Mouse (Mus musculus): ENCODE results near the gene Galntl6. TPM values are rescaled to one million over a fixed set of nuclear protein-coding genes. Genes with fewer than 3 reads are reported as not detected.

Gene Galntl6
- polyA plus RNA-seq, 1 experiment = not detected

DNA sequence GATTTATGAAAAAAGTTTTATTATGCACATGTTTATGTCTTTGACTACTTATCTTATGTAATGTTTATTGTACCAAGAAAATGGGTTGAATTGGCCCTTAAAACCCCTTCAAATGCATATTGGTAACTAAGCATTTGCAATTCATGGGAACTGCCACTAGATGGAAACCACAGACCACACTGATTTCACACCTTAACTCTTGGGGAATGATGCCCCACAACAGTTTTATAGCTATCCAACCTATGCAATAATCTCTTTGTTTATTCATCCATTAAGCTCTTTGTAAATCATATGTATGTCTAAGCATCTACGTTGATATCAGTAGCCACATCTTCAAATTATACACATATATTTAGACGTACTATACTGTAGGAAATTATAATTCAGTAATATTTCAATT lies 346.3 kb downstream of the Galntl6 start:
- Histone ChIP-seq H3K27ac (ENCODE audit: insufficient read depth, low read length) (no peak overlapping the region), H3K27me3 (ENCODE audit: control insufficient read depth, insufficient read depth, low read length) (no peaks in the 10 kb centered on the region), H3K4me3 (ENCODE audit: extremely low read depth, insufficient read depth, insufficient read length) (no peak overlapping the region), H3K36me3 (ENCODE audit: control insufficient read depth, insufficient read depth, low read length) (no peaks in the 10 kb centered on the region), H3K4me1 (ENCODE audit: control insufficient read depth, insufficient read depth, insufficient read length) (no peaks in the 10 kb centered on the region)
- no peak for DNase-seq (ENCODE audit: low read depth in 1 of 2, low spot score in 2 of 2)
- 62% methylated on average over 2 of the region's 2 CpGs for WGBS
- no peak for TF ChIP-seq CTCF (IDR thresholded peaks at IDR 0.05; ENCODE audit: extremely low read depth, insufficient read depth, insufficient read length, insufficient replicate concordance)
- no peak for TF ChIP-seq POLR2A (IDR thresholded peaks at IDR 0.05; ENCODE audit: low read depth, low read length)

GRCm38 (mm10) chr8:58535781-58536180 lies 376.7 kb downstream of the Galntl6 start:
- no peak overlapping the region for H3K27ac ChIP-seq (ENCODE audit: insufficient read depth, low read length)
- no peak overlapping the region for H3K4me3 ChIP-seq (ENCODE audit: extremely low read depth, insufficient read depth, insufficient read length)
- H3K4me1 ChIP-seq (ENCODE audit: control insufficient read depth, insufficient read depth, insufficient read length) = no peaks in the 10 kb centered on the region
- 89% methylated on average over 2 of the region's 2 CpGs for WGBS
- H3K27me3 ChIP-seq (ENCODE audit: control insufficient read depth, insufficient read depth, low read length) = no peaks in the 10 kb centered on the region
- TF ChIP-seq CTCF (IDR thresholded peaks at IDR 0.05; ENCODE audit: extremely low read depth, insufficient read depth, insufficient read length, insufficient replicate concordance) (no peak), POLR2A (IDR thresholded peaks at IDR 0.05; ENCODE audit: low read depth, low read length) (no peak)
- no peaks in the 10 kb centered on the region for H3K36me3 ChIP-seq (ENCODE audit: control insufficient read depth, insufficient read depth, low read length)
- no peak for DNase-seq (ENCODE audit: low read depth in 1 of 2, low spot score in 2 of 2)

DNA sequence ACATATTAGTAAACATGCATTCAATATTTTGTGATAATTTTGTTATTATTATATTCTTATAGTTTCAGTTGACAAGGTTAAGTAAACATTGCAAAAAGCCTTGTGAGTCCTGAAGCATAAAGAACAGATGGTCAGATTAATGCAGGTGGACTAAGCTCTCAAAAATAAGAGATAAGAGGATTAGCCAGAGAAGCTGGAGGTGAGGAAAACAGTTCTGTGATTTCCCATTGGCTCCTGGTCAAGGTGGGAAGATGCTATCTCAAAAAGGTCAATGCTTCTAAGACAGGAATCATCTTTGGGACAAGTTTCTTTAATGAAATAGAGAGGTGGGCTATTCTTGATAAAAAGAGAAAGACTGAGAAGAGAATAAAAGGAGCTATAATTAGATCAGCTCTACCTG lies 377.8 kb downstream of the Galntl6 start:
- H3K4me1 ChIP-seq (ENCODE audit: control insufficient read depth, insufficient read depth, insufficient read length) = no peaks in the 10 kb centered on the region
- H3K27ac ChIP-seq (ENCODE audit: insufficient read depth, low read length) = no peak overlapping the region
- no peak for TF ChIP-seq POLR2A (IDR thresholded peaks at IDR 0.05; ENCODE audit: low read depth, low read length)
- no peak for TF ChIP-seq CTCF (IDR thresholded peaks at IDR 0.05; ENCODE audit: extremely low read depth, insufficient read depth, insufficient read length, insufficient replicate concordance)
- H3K4me3 ChIP-seq (ENCODE audit: extremely low read depth, insufficient read depth, insufficient read length) = no peak overlapping the region
- no peaks in the 10 kb centered on the region for H3K36me3 ChIP-seq (ENCODE audit: control insufficient read depth, insufficient read depth, low read length)
- no peak for DNase-seq (ENCODE audit: low read depth in 1 of 2, low spot score in 2 of 2)
- no peaks in the 10 kb centered on the region for H3K27me3 ChIP-seq (ENCODE audit: control insufficient read depth, insufficient read depth, low read length)

- H3K27ac ChIP-seq (ENCODE audit: insufficient read depth, low read length) = no peak overlapping the region
- WGBS = 18% methylated on average over 1 of the region's 1 CpGs
- no peaks in the 10 kb centered on the region for H3K27me3 ChIP-seq (ENCODE audit: control insufficient read depth, insufficient read depth, low read length)
- no peaks in the 10 kb centered on the region for H3K36me3 ChIP-seq (ENCODE audit: control insufficient read depth, insufficient read depth, low read length)
- no peak overlapping the region for H3K4me3 ChIP-seq (ENCODE audit: extremely low read depth, insufficient read depth, insufficient read length)
- no peak for DNase-seq (ENCODE audit: low read depth in 1 of 2, low spot score in 2 of 2)
- H3K4me1 ChIP-seq (ENCODE audit: control insufficient read depth, insufficient read depth, insufficient read length) = no peaks in the 10 kb centered on the region
- TF ChIP-seq POLR2A (IDR thresholded peaks at IDR 0.05; ENCODE audit: low read depth, low read length) (no peak), CTCF (IDR thresholded peaks at IDR 0.05; ENCODE audit: extremely low read depth, insufficient read depth, insufficient read length, insufficient replicate concordance) (no peak)
Measured at GRCm38 (mm10) chr8:58523443-58523842, 389.0 kb downstream of the Galntl6 start.

- Histone ChIP-seq H3K4me3 (ENCODE audit: extremely low read depth, insufficient read depth, insufficient read length) (no peak overlapping the region), H3K4me1 (ENCODE audit: control insufficient read depth, insufficient read depth, insufficient read length) (no peaks in the 10 kb centered on the region), H3K27ac (ENCODE audit: insufficient read depth, low read length) (no peak overlapping the region), H3K36me3 (ENCODE audit: control insufficient read depth, insufficient read depth, low read length) (no peaks in the 10 kb centered on the region), H3K27me3 (ENCODE audit: control insufficient read depth, insufficient read depth, low read length) (no peaks in the 10 kb centered on the region)
- TF ChIP-seq POLR2A (IDR thresholded peaks at IDR 0.05; ENCODE audit: low read depth, low read length) = no peak
- no peak for TF ChIP-seq CTCF (IDR thresholded peaks at IDR 0.05; ENCODE audit: extremely low read depth, insufficient read depth, insufficient read length, insufficient replicate concordance)
- DNase-seq (ENCODE audit: low read depth in 1 of 2, low spot score in 2 of 2) = no peak
Measured at GRCm38 (mm10) chr8:58521932-58522331, 390.5 kb downstream of the Galntl6 start.

DNA sequence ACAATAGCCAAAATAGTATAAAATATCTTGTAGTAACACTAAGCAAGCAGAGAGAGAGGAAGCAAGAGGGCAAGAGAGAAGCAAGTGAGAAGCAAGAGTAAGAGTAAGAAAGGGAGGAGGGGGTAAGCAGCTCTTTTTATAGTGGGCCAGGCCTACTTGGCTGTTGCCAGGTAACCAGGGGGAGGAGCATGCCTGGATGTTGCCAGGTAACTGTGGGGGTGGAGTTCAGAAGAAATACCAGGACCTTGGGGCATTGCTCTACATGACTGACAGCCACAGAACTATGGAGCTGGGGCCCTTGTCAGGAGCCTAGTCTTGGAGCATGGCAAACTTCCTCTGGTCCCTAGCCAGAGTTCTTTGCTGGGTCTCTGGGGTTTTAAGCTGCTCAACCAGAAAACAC lies 401.9 kb downstream of the Galntl6 start:
- DNase-seq (ENCODE audit: low read depth in 1 of 2, low spot score in 2 of 2) = no peak
- Histone ChIP-seq H3K4me1 (ENCODE audit: control insufficient read depth, insufficient read depth, insufficient read length) (no peaks in the 10 kb centered on the region), H3K4me3 (ENCODE audit: extremely low read depth, insufficient read depth, insufficient read length) (no peak overlapping the region), H3K27ac (ENCODE audit: insufficient read depth, low read length) (no peak overlapping the region), H3K36me3 (ENCODE audit: control insufficient read depth, insufficient read depth, low read length) (no peaks in the 10 kb centered on the region), H3K27me3 (ENCODE audit: control insufficient read depth, insufficient read depth, low read length) (no peaks in the 10 kb centered on the region)
- TF ChIP-seq POLR2A (IDR thresholded peaks at IDR 0.05; ENCODE audit: low read depth, low read length) (no peak), CTCF (IDR thresholded peaks at IDR 0.05; ENCODE audit: extremely low read depth, insufficient read depth, insufficient read length, insufficient replicate concordance) (no peak)

GRCm38 (mm10) chr8:58509051-58509450 lies 403.4 kb downstream of the Galntl6 start:
- 73% methylated on average over 1 of the region's 1 CpGs for WGBS
- no peak overlapping the region for H3K4me3 ChIP-seq (ENCODE audit: extremely low read depth, insufficient read depth, insufficient read length)

More at GRCm38 (mm10) chr8:58509051-58509450, 403.4 kb downstream of the Galntl6 start:
- no peaks in the 10 kb centered on the region for H3K36me3 ChIP-seq (ENCODE audit: control insufficient read depth, insufficient read depth, low read length)
- no peak for TF ChIP-seq POLR2A (IDR thresholded peaks at IDR 0.05; ENCODE audit: low read depth, low read length)
- TF ChIP-seq CTCF (IDR thresholded peaks at IDR 0.05; ENCODE audit: extremely low read depth, insufficient read depth, insufficient read length, insufficient replicate concordance) = no peak
- no peak overlapping the region for H3K27ac ChIP-seq (ENCODE audit: insufficient read depth, low read length)
- H3K4me1 ChIP-seq (ENCODE audit: control insufficient read depth, insufficient read depth, insufficient read length) = no peaks in the 10 kb centered on the region
- no peak for DNase-seq (ENCODE audit: low read depth in 1 of 2, low spot score in 2 of 2)
- no peaks in the 10 kb centered on the region for H3K27me3 ChIP-seq (ENCODE audit: control insufficient read depth, insufficient read depth, low read length)
